Mouse (Mus musculus): ENCODE results near the gene Gm11563. TPM values are rescaled to one million over a fixed set of nuclear protein-coding genes. Genes with fewer than 3 reads are reported as not detected.
"Not testable (repeated sequence)": the region's sequence is repeated elsewhere in the genome, so short reads cannot be mapped to it uniquely, and the experiment has no call there.

Gm11563 gene
- polyA plus RNA-seq, 1 experiment from 2014 or later, result not detected

DNA sequence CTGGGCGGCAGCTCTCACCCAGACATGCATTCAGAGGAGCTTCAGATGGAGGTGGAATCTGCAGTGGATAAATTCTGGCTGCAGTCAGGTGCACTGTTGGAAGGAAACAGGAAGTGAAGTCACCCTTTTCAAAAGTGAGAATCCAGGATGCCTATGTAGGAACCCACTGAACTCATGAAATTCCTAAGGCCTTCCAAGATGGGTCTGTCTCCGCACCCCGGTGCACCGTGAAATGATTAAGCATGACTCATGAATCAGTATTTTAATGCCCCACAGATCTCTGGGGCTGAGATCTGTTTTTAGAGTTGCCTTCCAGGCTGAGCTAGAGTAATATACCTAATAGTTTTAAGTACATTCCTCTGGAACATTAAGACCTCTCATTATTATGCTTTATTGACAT lies 496 bp upstream of the Gm11563 start:
- 68% methylated on average over 4 of the region's 4 CpGs for WGBS
- no peak for DNase-seq (ENCODE audit: low spot score)

DNA sequence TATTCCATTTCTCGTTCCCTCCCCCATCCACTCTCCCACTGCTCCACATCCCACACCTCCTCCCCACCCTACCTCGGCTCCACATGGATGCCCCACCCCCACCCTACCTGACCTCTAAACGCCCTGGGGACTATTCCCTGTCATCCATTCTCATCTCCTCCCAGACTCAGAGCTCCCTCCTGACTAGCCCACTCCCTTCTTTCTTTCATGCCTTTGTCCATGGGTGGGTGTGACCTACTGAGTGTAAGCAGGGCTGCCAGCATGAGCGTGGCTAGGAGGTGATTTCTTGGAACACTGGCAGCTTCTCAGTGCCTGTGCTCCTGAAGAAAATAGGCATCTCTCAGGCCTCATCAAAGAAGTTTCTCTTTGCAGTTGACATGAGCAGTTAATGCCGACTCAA lies 1.7 kb downstream of the Gm11563 start:
- no peak overlapping the region for H3K4me2 ChIP-seq (replicated peaks; ENCODE audit: low read depth)
- WGBS, result 39% methylated on average over 5 of the region's 5 CpGs
- no peak overlapping the region for H3K9ac ChIP-seq (ENCODE audit: low read length)

More for the DNA sequence above, 496 bp upstream of the Gm11563 start:
- Histone ChIP-seq H3K9me3 (ENCODE audit: control insufficient read depth, low read length) (no peaks in the 10 kb centered on the region), H3K4me2 (replicated peaks; ENCODE audit: low read depth) (no peak overlapping the region), H3K36me3 (ENCODE audit: control insufficient read depth, insufficient read depth, low read length) (no peaks in the 10 kb centered on the region), H3K9ac (ENCODE audit: low read length) (no peak overlapping the region), H3K27me3 (ENCODE audit: control insufficient read depth, insufficient read depth, low read length) (no peaks in the 10 kb centered on the region), H3K27ac (replicated peaks) (no peak overlapping the region), H3K4me3 (ENCODE audit: low read depth, low read length) (no peak overlapping the region), H3K4me1 (replicated peaks; ENCODE audit: control insufficient read depth, insufficient read depth) (no peaks in the 10 kb centered on the region)
- TF ChIP-seq CTCF (IDR thresholded peaks at IDR 0.05; ENCODE audit: low read depth), result no peak
- TF ChIP-seq EP300 (optimal IDR thresholded peaks at IDR 0.05), result no peak
- ATAC-seq (ENCODE audit: low FRiP score, low TSS enrichment), result no peak

DNA sequence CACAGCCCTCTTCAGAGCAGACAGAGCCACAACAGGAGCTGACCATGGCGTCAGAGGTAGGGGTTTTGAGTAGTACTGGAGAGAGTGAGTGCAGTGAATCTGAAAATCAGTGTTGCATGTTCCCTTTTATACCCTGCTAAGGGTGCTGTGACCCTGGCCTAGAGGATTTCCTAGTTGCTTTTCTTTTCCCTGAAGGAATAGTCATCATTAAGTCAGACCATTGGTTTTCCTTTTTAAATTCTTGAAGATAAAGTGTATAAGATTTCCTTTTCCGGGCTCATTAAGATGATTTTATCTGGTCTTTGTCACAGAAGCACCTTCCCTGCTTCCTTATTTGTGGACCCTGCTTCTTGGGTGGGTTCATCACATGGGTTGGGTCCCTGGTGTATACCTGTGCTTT lies 8.6 kb downstream of the Gm11563 start, which contains the start of gene Gm11555:
TSS of gene Gm11555 (minus strand) at position 101 of the 400 bp plus-strand sequence.
- WGBS, result 92% methylated on average over 2 of the region's 2 CpGs
- no peak for ATAC-seq (ENCODE audit: low FRiP score, low TSS enrichment)

More for the DNA sequence above, 1.7 kb downstream of the Gm11563 start:
- Histone ChIP-seq H3K27me3 (ENCODE audit: control insufficient read depth, insufficient read depth, low read length) (no peaks in the 10 kb centered on the region), H3K9me3 (ENCODE audit: control insufficient read depth, low read length) (no peaks in the 10 kb centered on the region), H3K4me1 (replicated peaks; ENCODE audit: control insufficient read depth, insufficient read depth) (no peaks in the 10 kb centered on the region), H3K36me3 (ENCODE audit: control insufficient read depth, insufficient read depth, low read length) (no peaks in the 10 kb centered on the region), H3K4me3 (ENCODE audit: low read depth, low read length) (no peak overlapping the region), H3K27ac (replicated peaks) (no peak overlapping the region)
- no peak for TF ChIP-seq CTCF (IDR thresholded peaks at IDR 0.05; ENCODE audit: low read depth)
- TF ChIP-seq EP300 (optimal IDR thresholded peaks at IDR 0.05), result no peak
- ATAC-seq (ENCODE audit: low FRiP score, low TSS enrichment) (no peak), DNase-seq (ENCODE audit: low spot score) (no peak)

DNA sequence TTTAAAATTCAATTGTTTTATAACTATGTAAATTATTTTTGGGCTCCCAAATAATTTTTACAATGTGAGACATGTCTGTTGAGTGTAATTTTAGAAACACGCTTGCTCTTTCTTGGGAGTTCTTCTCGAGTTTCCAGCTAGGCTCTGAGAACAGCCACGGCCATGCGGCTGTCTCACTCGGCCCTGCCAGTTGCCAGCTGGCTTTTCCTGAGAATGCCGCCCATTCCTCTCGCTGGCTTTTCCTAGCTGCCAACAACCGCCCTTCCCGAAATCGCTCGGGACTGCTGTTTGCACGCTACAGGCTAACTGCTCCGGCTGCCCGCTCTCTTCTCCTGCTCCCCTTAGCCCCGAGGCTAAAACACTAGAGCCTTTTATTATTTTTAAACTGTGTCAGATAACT lies 12.3 kb downstream of the Gm11563 start:
- Histone ChIP-seq H3K36me3 (ENCODE audit: control insufficient read depth, insufficient read depth, low read length) (no peaks in the 10 kb centered on the region), H3K9me3 (ENCODE audit: control insufficient read depth, low read length) (no peaks in the 10 kb centered on the region), H3K4me3 (ENCODE audit: low read depth, low read length) (no peak overlapping the region), H3K4me1 (replicated peaks; ENCODE audit: control insufficient read depth, insufficient read depth) (no peaks in the 10 kb centered on the region), H3K27me3 (ENCODE audit: control insufficient read depth, insufficient read depth, low read length) (no peaks in the 10 kb centered on the region), H3K4me2 (replicated peaks; ENCODE audit: low read depth) (no peak overlapping the region), H3K9ac (ENCODE audit: low read length) (no peak overlapping the region), H3K27ac (replicated peaks) (no peak overlapping the region)
- ATAC-seq (ENCODE audit: low FRiP score, low TSS enrichment), result no peak
- TF ChIP-seq EP300 (optimal IDR thresholded peaks at IDR 0.05), result no peak
- TF ChIP-seq CTCF (IDR thresholded peaks at IDR 0.05; ENCODE audit: low read depth), result no peak
- DNase-seq (ENCODE audit: low spot score), result no peak
- 90% methylated on average over 15 of the region's 15 CpGs for WGBS

More for the DNA sequence above, 8.6 kb downstream of the Gm11563 start, which contains the start of gene Gm11555:
- H3K4me1 ChIP-seq (replicated peaks; ENCODE audit: control insufficient read depth, insufficient read depth), result no peaks in the 10 kb centered on the region
- no peak within 1 kb of the TSS for H3K4me2 ChIP-seq (replicated peaks; ENCODE audit: low read depth)
- H3K4me3 ChIP-seq (ENCODE audit: low read depth, low read length), result no peak within 1 kb of the TSS
- no peak within 1 kb of the TSS for H3K27ac ChIP-seq (replicated peaks)
- no peaks in the 10 kb centered on the region for H3K27me3 ChIP-seq (ENCODE audit: control insufficient read depth, insufficient read depth, low read length)
- no peak within 1 kb of the TSS for H3K9ac ChIP-seq (ENCODE audit: low read length)
- no peak for DNase-seq (ENCODE audit: low spot score)
- no peaks in the 10 kb centered on the region for H3K9me3 ChIP-seq (ENCODE audit: control insufficient read depth, low read length)
- no peaks in the 10 kb centered on the region for H3K36me3 ChIP-seq (ENCODE audit: control insufficient read depth, insufficient read depth, low read length)
- TF ChIP-seq EP300 (optimal IDR thresholded peaks at IDR 0.05), result no peak

DNA sequence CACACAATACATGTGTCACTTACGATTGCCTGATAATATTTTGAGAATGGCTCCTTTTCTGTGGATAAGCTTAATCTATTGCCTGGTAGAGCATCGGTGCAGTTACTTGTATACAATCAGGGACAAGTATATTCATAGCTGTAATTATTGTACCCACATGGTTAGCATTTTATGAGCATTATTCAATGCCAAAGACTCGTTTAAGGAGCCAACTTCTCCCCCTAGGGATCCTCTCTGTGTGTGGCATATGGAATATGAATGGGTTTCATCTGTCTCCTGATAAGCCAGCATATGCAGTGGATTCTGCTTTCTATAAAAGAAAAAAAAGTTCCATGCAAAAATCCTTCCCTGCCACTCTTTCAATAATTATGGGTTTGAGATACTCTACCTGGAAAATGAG lies 14.4 kb downstream of the Gm11563 start:
- H3K9me3 ChIP-seq (ENCODE audit: control insufficient read depth, low read length), result no peaks in the 10 kb centered on the region
- no peak overlapping the region for H3K4me2 ChIP-seq (replicated peaks; ENCODE audit: low read depth)
- no peaks in the 10 kb centered on the region for H3K4me1 ChIP-seq (replicated peaks; ENCODE audit: control insufficient read depth, insufficient read depth)
- DNase-seq (ENCODE audit: low spot score) (no peak), ATAC-seq (ENCODE audit: low FRiP score, low TSS enrichment) (no peak)
- no peak overlapping the region for H3K27ac ChIP-seq (replicated peaks)
- 62% methylated on average over 3 of the region's 3 CpGs for WGBS
- H3K9ac ChIP-seq (ENCODE audit: low read length), result no peak overlapping the region
- H3K27me3 ChIP-seq (ENCODE audit: control insufficient read depth, insufficient read depth, low read length), result no peaks in the 10 kb centered on the region
- no peak for TF ChIP-seq EP300 (optimal IDR thresholded peaks at IDR 0.05)
- TF ChIP-seq CTCF (IDR thresholded peaks at IDR 0.05; ENCODE audit: low read depth), result no peak
- H3K4me3 ChIP-seq (ENCODE audit: low read depth, low read length), result no peak overlapping the region
- H3K36me3 ChIP-seq (ENCODE audit: control insufficient read depth, insufficient read depth, low read length), result no peaks in the 10 kb centered on the region

DNA sequence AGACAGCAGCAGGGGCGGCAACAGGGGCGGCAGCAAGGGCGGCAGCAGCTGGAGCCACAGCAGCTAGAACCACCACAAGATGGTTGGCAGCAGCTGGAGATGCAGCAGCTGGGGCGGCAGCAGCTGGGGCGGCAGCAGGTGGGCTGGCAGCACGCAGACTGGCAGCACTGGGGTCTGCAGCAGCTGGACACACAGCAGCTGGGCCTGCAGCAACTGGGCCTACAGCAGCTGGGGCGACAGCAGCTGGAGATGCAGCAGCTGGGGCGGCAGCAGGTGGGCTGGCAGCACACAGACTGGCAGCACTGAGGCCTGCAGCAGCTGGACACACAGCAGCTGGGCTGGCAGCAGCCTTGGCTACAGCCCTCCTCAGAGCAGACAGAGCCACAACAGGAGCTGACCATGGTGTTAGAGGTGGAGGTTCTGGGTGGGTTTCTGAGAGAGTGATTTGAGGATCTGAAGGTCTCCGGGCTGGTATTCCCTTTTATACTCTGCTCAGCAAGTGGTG lies 15.1 kb downstream of the Gm11563 start, which contains the start of gene Krtap4-7:
TSS of gene Krtap4-7 (minus strand) at position 455 of the 505 bp plus-strand sequence.
- not testable (repeated sequence) for H3K36me3 ChIP-seq (ENCODE audit: control insufficient read depth, insufficient read depth, low read length); H3K4me3 ChIP-seq (ENCODE audit: low read depth, low read length); H3K9me3 ChIP-seq (ENCODE audit: control insufficient read depth, low read length); H3K27me3 ChIP-seq (ENCODE audit: control insufficient read depth, insufficient read depth, low read length); H3K4me2 ChIP-seq (replicated peaks; ENCODE audit: low read depth); ATAC-seq (ENCODE audit: low FRiP score, low TSS enrichment); H3K9ac ChIP-seq (ENCODE audit: low read length); H3K4me1 ChIP-seq (replicated peaks; ENCODE audit: control insufficient read depth, insufficient read depth); H3K27ac ChIP-seq (replicated peaks); DNase-seq (ENCODE audit: low spot score)
- 82% methylated on average over 9 of the region's 9 CpGs for WGBS
